In genomic region chr6:122763844-122764445, GRCm38 (mm10) we compare ENCODE assay signal across 8 mouse cellular contexts. TPM values are rescaled to one million over a fixed set of nuclear protein-coding genes. Genes with fewer than 3 reads are reported as not detected.
DNase-seq lines count a peak whose midpoint lies in the region; ATAC-seq and TF ChIP-seq lines count a peak whose summit lies in the region.

No protein-coding gene starts in this region.

- H3ac ChIP-seq in C2C12 (ENCODE audit: control insufficient read depth, insufficient read length, low read depth): no peak overlapping the region

- peak; percentile 55 for DNase-seq in cerebellum, adult 9-11 months
- DNase-seq in cerebellum, postnatal 4 days (ENCODE audit: low spot score in 2 of 2): no peak
- no peak for DNase-seq in adrenal gland, postnatal 25 days
- no peak for DNase-seq in right cerebral cortex, adult 2 months (ENCODE audit: low spot score in 2 of 2)
- no peak for DNase-seq in layer of hippocampus, adult 9-11 months

- H3K79me3 ChIP-seq in C2C12 (ENCODE audit: low read depth): no peaks in the 10 kb centered on the region

- H3K36me3 ChIP-seq in C2C12 (ENCODE audit: control insufficient read depth, insufficient read depth): no peaks in the 10 kb centered on the region
- H3K36me3 ChIP-seq in forebrain, embryonic 16.5 days (ENCODE audit: control insufficient read depth, insufficient read depth): no peaks in the 10 kb centered on the region
- no peaks in the 10 kb centered on the region for H3K36me3 ChIP-seq in liver, embryonic 15.5 days (replicated peaks)

- no peaks in the 10 kb centered on the region for H3K27me3 ChIP-seq in C2C12 (ENCODE audit: control insufficient read depth, insufficient read depth, insufficient read length)
- H3K27me3 ChIP-seq in forebrain, embryonic 16.5 days (replicated peaks; ENCODE audit: control insufficient read depth, insufficient read depth, low read length): no peaks in the 10 kb centered on the region
- H3K27me3 ChIP-seq in liver, embryonic 15.5 days: peaks cover 7% of the 10 kb centered on the region

- peaks cover 4% of the 10 kb centered on the region; the same call in 1 of the 2 replicates for H3K4me1 ChIP-seq in forebrain, embryonic 16.5 days (replicated peaks; ENCODE audit: control insufficient read depth, insufficient read depth, low read length)
- H3K4me1 ChIP-seq in liver, embryonic 15.5 days (replicated peaks): peaks cover 66% of the 10 kb centered on the region

- peak overlapping the region; percentile 84 for H3K27ac ChIP-seq in forebrain, embryonic 16.5 days (ENCODE audit: low read length)
- H3K27ac ChIP-seq in liver, embryonic 15.5 days (replicated peaks): peak overlapping the region; percentile 79

- H3K9me3 ChIP-seq in forebrain, embryonic 16.5 days (ENCODE audit: control insufficient read depth, low read length): no peaks in the 10 kb centered on the region
- H3K9me3 ChIP-seq in liver, embryonic 15.5 days (replicated peaks): no peaks in the 10 kb centered on the region

- 33% methylated on average over 17 of the region's 17 CpGs for WGBS in forebrain, embryonic 16.5 days
- WGBS in liver, embryonic 15.5 days (ENCODE audit: insufficient replicate concordance): 26% methylated on average over 17 of the region's 17 CpGs

- H3K79me2 ChIP-seq in C2C12 (ENCODE audit: control insufficient read depth, insufficient read depth): no peaks in the 10 kb centered on the region

- ATAC-seq in forebrain, embryonic 16.5 days: peak; percentile 24
- ATAC-seq in liver, embryonic 15.5 days (ENCODE audit: insufficient read depth): no peak

- TF ChIP-seq CTCF in C2C12 (IDR thresholded peaks at IDR 0.05; ENCODE audit: control insufficient read depth, insufficient read depth, insufficient read length): no peak

- H3K4me2 ChIP-seq in forebrain, embryonic 16.5 days (ENCODE audit: low read length): peak overlapping the region; percentile 62
- H3K4me2 ChIP-seq in liver, embryonic 15.5 days: peak overlapping the region; percentile 94

- H3K9ac ChIP-seq in forebrain, embryonic 16.5 days (replicated peaks; ENCODE audit: low read depth, low read length): peak overlapping the region; percentile 65
- peak overlapping the region; percentile 38; the same call in 1 of the 2 replicates for H3K9ac ChIP-seq in liver, embryonic 15.5 days

- H3K4me3 ChIP-seq in C2C12 (ENCODE audit: insufficient read depth, poor library complexity, severe bottlenecking): peak overlapping the region; percentile 11
- H3K4me3 ChIP-seq in forebrain, embryonic 16.5 days (replicated peaks; ENCODE audit: low read length): peak overlapping the region; percentile 54
- peak overlapping the region; percentile 61 for H3K4me3 ChIP-seq in liver, embryonic 15.5 days (replicated peaks)

TF ChIP-seq in C2C12, 6 proteins besides CTCF, POLR2A, EP300 and RAD21:
- TF ChIP-seq USF1 (IDR thresholded peaks at IDR 0.05; ENCODE audit: low read depth) (no peak), MAX (IDR thresholded peaks at IDR 0.05) (no peak), MYOG (IDR thresholded peaks at IDR 0.05; ENCODE audit: control insufficient read depth, extremely low read depth, insufficient read length) (no peak), MYOD1 (IDR thresholded peaks at IDR 0.05; ENCODE audit: control insufficient read depth, insufficient read length, low read depth) (no peak), FOSL1 (IDR thresholded peaks at IDR 0.05; ENCODE audit: insufficient read depth, low read length, poor library complexity, severe bottlenecking) (no peak), CEBPB (IDR thresholded peaks at IDR 0.05; ENCODE audit: low read depth) (no peak)

RNA-seq across cellular contexts. Expression of gene Slc2a3, which starts 37.5 kb away (rescaled TPM):
- polyA plus RNA-seq in C2C12 (2012; fragmentation: generic; extraction: Trizol): 0.66 TPM
- polyA plus RNA-seq in forebrain, embryonic 16.5 days (2015; fragmentation: Nextera tagmentation; extraction: Ambion mirVana): 25.9 and 33.7 TPM in 2 replicates
- polyA plus RNA-seq in liver, embryonic 15.5 days (2015; fragmentation: Nextera tagmentation; extraction: Ambion mirVana): 11.8 and 13.8 TPM in 2 replicates
- 4.8 and 7.9 TPM in 2 replicates for total RNA-seq in adrenal gland, postnatal 25 days (2021)

RNA-seq across cellular contexts. Expression of gene Foxj2, which starts 55.8 kb away (rescaled TPM):
- 6.5 TPM for polyA plus RNA-seq in C2C12 (2012; fragmentation: generic; extraction: Trizol)
- 8.1 and 8.5 TPM in 2 replicates for polyA plus RNA-seq in forebrain, embryonic 16.5 days (2015; fragmentation: Nextera tagmentation; extraction: Ambion mirVana)
- polyA plus RNA-seq in liver, embryonic 15.5 days (2015; fragmentation: Nextera tagmentation; extraction: Ambion mirVana): 1.3 and 1.5 TPM in 2 replicates
- 22.0 and 22.8 TPM in 2 replicates for total RNA-seq in adrenal gland, postnatal 25 days (2021)

RNA-seq across cellular contexts. Expression of gene Nanog, which starts 56.7 kb away (rescaled TPM):
- polyA plus RNA-seq in C2C12 (2012; fragmentation: generic; extraction: Trizol): 0.27 TPM
- 0.13 TPM in 1 of 2 replicates, not detected in the other for polyA plus RNA-seq in forebrain, embryonic 16.5 days (2015; fragmentation: Nextera tagmentation; extraction: Ambion mirVana)
- polyA plus RNA-seq in liver, embryonic 15.5 days (2015; fragmentation: Nextera tagmentation; extraction: Ambion mirVana): not detected in 2 replicates
- total RNA-seq in adrenal gland, postnatal 25 days (2021): not detected in 2 replicates

Comparison
In these comparisons a context has a peak if more than half of its experiments do, and no peak if none do; other contexts are left out.
1. H3K4me3 ChIP-seq: peak in every context shown above with its lines; median percentile 61 in liver, embryonic 15.5 days; 54 in forebrain, embryonic 16.5 days; 11 in C2C12.